Mouse (Mus musculus) C2C12 (cell line): Measurements from ENCODE around the gene B4galt3. TPM values are rescaled to one million over a fixed set of nuclear protein-coding genes. Genes with fewer than 3 reads are reported as not detected.

ENCODE experiments used
- H3K27me3 ChIP-seq: one replicate; pipeline ENCODE4 v1.6.1; 2011; ENCODE audit not compliant: control insufficient read depth, insufficient read depth, insufficient read length
- H3K36me3 ChIP-seq: one replicate; pipeline ENCODE4 v1.6.1; 2011; ENCODE audit not compliant: control insufficient read depth, insufficient read depth
- H3K4me3 ChIP-seq: one replicate; pipeline ENCODE4 v1.5.1; 2011; ENCODE audit warnings: mild to moderate bottlenecking, control low read depth; ENCODE audit not compliant: poor library complexity, insufficient read depth, severe bottlenecking
- H3K79me2 ChIP-seq: one replicate; pipeline ENCODE4 v1.6.1; 2011; ENCODE audit not compliant: control insufficient read depth, insufficient read depth
- H3K79me3 ChIP-seq: one replicate; pipeline ENCODE4 v1.6.1; 2011; ENCODE audit warnings: low read depth, control low read depth
- H3ac ChIP-seq: one replicate; pipeline ENCODE3; 2011; ENCODE audit warnings: low read depth; ENCODE audit not compliant: control insufficient read depth, insufficient read length
- CEBPB ChIP-seq: IDR thresholded peaks from one replicate; pipeline ENCODE4 v1.6.1; 2011; ENCODE audit warnings: low read depth, mild to moderate bottlenecking, control low read depth, moderate library complexity
- CTCF ChIP-seq: IDR thresholded peaks from one replicate; pipeline ENCODE4 v1.5.1; 2011; ENCODE audit not compliant: control insufficient read depth, insufficient read depth, insufficient read length
- FOSL1 ChIP-seq: IDR thresholded peaks from one replicate; pipeline ENCODE4 v1.8.0; 2011; ENCODE audit warnings: mild to moderate bottlenecking, low read length; ENCODE audit not compliant: poor library complexity, insufficient read depth, severe bottlenecking
- MAX ChIP-seq: IDR thresholded peaks from one replicate; pipeline ENCODE4 v1.6.1; 2011; ENCODE audit warnings: mild to moderate bottlenecking, control low read depth
- MYOD1 ChIP-seq: IDR thresholded peaks from one replicate; pipeline ENCODE4 v1.6.1; 2011; ENCODE audit warnings: low read depth; ENCODE audit not compliant: control insufficient read depth, insufficient read length
- MYOG ChIP-seq: IDR thresholded peaks from one replicate; pipeline ENCODE4 v1.6.1; 2011; ENCODE audit not compliant: control insufficient read depth, insufficient read length; ENCODE audit errors: extremely low read depth
- USF1 ChIP-seq: IDR thresholded peaks from one replicate; pipeline ENCODE4 v1.6.1; 2011; ENCODE audit warnings: low read depth, mild to moderate bottlenecking, control low read depth, moderate library complexity
- polyA plus RNA-seq: library from polyadenylated mRNA; unstranded; fragments of >200 nt; fragmentation: generic; extraction: Trizol; gene quantifications from one replicate; pipeline ENCODE4 v1.2.1, GENCODE M21; 2012; ENCODE audit warnings: missing spikeins

Gene B4galt3
- polyA plus RNA-seq, 1 experiment, result 17.4 TPM

- Histone ChIP-seq H3K36me3 (peaks cover 26% of the 10 kb centered on the region), H3ac (no peak overlapping the region), H3K27me3 (no peaks in the 10 kb centered on the region), H3K4me3 (no peak overlapping the region), H3K79me3 (no peaks in the 10 kb centered on the region), H3K79me2 (no peaks in the 10 kb centered on the region)
- TF ChIP-seq USF1 (no peak), CEBPB (no peak), MAX (no peak), MYOD1 (no peak), CTCF (no peak), MYOG (no peak), FOSL1 (no peak)
Observed at GRCm38 (mm10) chr1:171231844-171232243, 38.3 kb upstream of the B4galt3 start.

- Histone ChIP-seq H3K4me3 (no peak overlapping the region), H3K79me3 (no peaks in the 10 kb centered on the region), H3ac (no peak overlapping the region), H3K79me2 (no peaks in the 10 kb centered on the region), H3K36me3 (peaks cover 31% of the 10 kb centered on the region), H3K27me3 (no peaks in the 10 kb centered on the region)
- no peak for TF ChIP-seq MAX
- TF ChIP-seq USF1, result no peak
- no peak for TF ChIP-seq MYOG
- no peak for TF ChIP-seq CTCF
- TF ChIP-seq MYOD1, result no peak
- no peak for TF ChIP-seq CEBPB
- TF ChIP-seq FOSL1, result no peak
Observed at GRCm38 (mm10) chr1:171232348-171232747, 37.8 kb upstream of the B4galt3 start.

- Histone ChIP-seq H3ac (no peak overlapping the region), H3K4me3 (no peak overlapping the region), H3K79me3 (no peaks in the 10 kb centered on the region), H3K79me2 (no peaks in the 10 kb centered on the region), H3K36me3 (peaks cover 37% of the 10 kb centered on the region), H3K27me3 (no peaks in the 10 kb centered on the region)
- TF ChIP-seq FOSL1, result no peak
- no peak for TF ChIP-seq USF1
- TF ChIP-seq CTCF, result no peak
- no peak for TF ChIP-seq MYOG
- TF ChIP-seq MYOD1, result no peak
- TF ChIP-seq CEBPB, result no peak
- TF ChIP-seq MAX, result no peak
Observed at GRCm38 (mm10) chr1:171232800-171233730, 37.1 kb upstream of the B4galt3 start.

- TF ChIP-seq MAX, result no peak
- no peak for TF ChIP-seq CEBPB
- TF ChIP-seq FOSL1, result no peak
- TF ChIP-seq USF1, result no peak
- TF ChIP-seq MYOD1, result no peak
- no peak for TF ChIP-seq CTCF
- no peak for TF ChIP-seq MYOG
- Histone ChIP-seq H3K79me2 (no peaks in the 10 kb centered on the region), H3K79me3 (no peaks in the 10 kb centered on the region), H3ac (no peak within 1 kb of the TSS), H3K36me3 (peaks cover 46% of the 10 kb centered on the region), H3K4me3 (no peak within 1 kb of the TSS), H3K27me3 (no peaks in the 10 kb centered on the region)
Observed at GRCm38 (mm10) chr1:171234126-171234525, 36.0 kb upstream of the B4galt3 start, which contains the start of gene Fcer1g. Fcer1g (minus strand) TSS chr1:171234365.

GRCm38 (mm10) chr1:171234538-171234937 is 35.6 kb upstream of the B4galt3 start:
- no peaks in the 10 kb centered on the region for H3K79me2 ChIP-seq
- H3ac ChIP-seq, result no peak overlapping the region
- no peak for TF ChIP-seq FOSL1
- TF ChIP-seq MYOD1, result no peak
- H3K36me3 ChIP-seq, result peaks cover 49% of the 10 kb centered on the region
- no peak overlapping the region for H3K4me3 ChIP-seq
- no peaks in the 10 kb centered on the region for H3K27me3 ChIP-seq
- H3K79me3 ChIP-seq, result no peaks in the 10 kb centered on the region
